Mouse (Mus musculus): ENCODE data around the gene Apobec4. TPM values are rescaled to one million over a fixed set of nuclear protein-coding genes. Genes with fewer than 3 reads are reported as not detected.

Apobec4 gene
- polyA plus RNA-seq, 1 experiment from 2014 or later, result 0.11 TPM

GRCm38 (mm10) chr1:152718200-152718599 is 32.2 kb upstream of the Apobec4 start:
- ATAC-seq (replicated peaks; ENCODE audit: low FRiP score, low TSS enrichment, low read depth) (no peak), DNase-seq (ENCODE audit: low spot score) (no peak)
- Histone ChIP-seq H3K4me3 (ENCODE audit: low read depth, low read length) (no peak overlapping the region), H3K4me2 (ENCODE audit: low read length) (no peak overlapping the region), H3K9ac (ENCODE audit: low read length) (no peak overlapping the region), H3K27me3 (replicated peaks; ENCODE audit: control insufficient read depth, insufficient read depth, low read length) (no peaks in the 10 kb centered on the region), H3K36me3 (ENCODE audit: control insufficient read depth, insufficient read depth, low read length) (no peaks in the 10 kb centered on the region), H3K9me3 (ENCODE audit: control insufficient read depth, low read length) (no peaks in the 10 kb centered on the region), H3K4me1 (replicated peaks; ENCODE audit: control insufficient read depth, insufficient read depth, low read length) (peaks cover 3% of the 10 kb centered on the region; the same call in 1 of the 2 replicates), H3K27ac (ENCODE audit: low read depth) (no peak overlapping the region)
- WGBS, result 60% methylated on average over 6 of the region's 6 CpGs

- no peaks in the 10 kb centered on the region for H3K9me3 ChIP-seq (ENCODE audit: control insufficient read depth, low read length)
- H3K9ac ChIP-seq (ENCODE audit: low read length), result no peak overlapping the region
- H3K4me1 ChIP-seq (replicated peaks; ENCODE audit: control insufficient read depth, insufficient read depth, low read length), result peaks cover 3% of the 10 kb centered on the region; the same call in 1 of the 2 replicates
- DNase-seq (ENCODE audit: low spot score), result no peak
- no peaks in the 10 kb centered on the region for H3K27me3 ChIP-seq (replicated peaks; ENCODE audit: control insufficient read depth, insufficient read depth, low read length)
- H3K4me3 ChIP-seq (ENCODE audit: low read depth, low read length), result no peak overlapping the region
- no peak overlapping the region for H3K4me2 ChIP-seq (ENCODE audit: low read length)
- 72% methylated on average over 4 of the region's 4 CpGs for WGBS
- no peak for ATAC-seq (replicated peaks; ENCODE audit: low FRiP score, low TSS enrichment, low read depth)
- no peak overlapping the region for H3K27ac ChIP-seq (ENCODE audit: low read depth)
- no peaks in the 10 kb centered on the region for H3K36me3 ChIP-seq (ENCODE audit: control insufficient read depth, insufficient read depth, low read length)
These were observed 29.4 kb upstream of the Apobec4 start for GRCm38 (mm10) chr1:152720969-152721368.

DNA sequence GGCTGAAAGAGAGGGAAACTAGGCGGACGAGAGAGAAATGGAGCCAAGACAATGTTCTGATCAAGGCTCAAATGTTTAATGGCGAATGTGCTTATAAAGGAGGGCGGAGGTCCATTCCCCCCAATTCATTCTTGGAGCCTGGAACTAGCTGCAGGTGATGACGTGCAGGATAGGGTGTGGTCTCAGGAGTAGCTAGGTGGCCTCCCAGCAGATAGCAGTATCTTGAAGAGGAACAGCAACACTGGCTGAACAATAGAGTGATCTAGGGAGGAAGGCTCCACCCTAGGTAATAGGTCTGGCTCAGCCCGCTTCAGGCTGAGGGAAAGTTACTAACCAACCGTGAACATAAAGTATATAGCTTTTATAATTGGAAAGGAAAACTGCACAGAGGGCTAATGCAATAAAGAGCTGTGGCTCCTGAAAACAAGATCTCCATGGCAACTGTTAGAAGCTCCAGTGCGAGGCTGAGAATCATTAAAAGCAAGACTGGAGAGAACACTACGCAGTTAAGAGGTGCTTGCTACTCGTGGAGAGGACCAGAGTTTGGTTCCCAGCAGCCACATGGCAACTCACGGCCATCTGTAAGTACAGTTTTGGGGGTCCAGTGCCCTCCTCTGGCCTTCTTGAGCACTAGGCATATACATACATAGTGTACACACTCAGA is 28.7 kb upstream of the Apobec4 start:
- H3K4me2 ChIP-seq (ENCODE audit: low read length), result no peak overlapping the region

DNA sequence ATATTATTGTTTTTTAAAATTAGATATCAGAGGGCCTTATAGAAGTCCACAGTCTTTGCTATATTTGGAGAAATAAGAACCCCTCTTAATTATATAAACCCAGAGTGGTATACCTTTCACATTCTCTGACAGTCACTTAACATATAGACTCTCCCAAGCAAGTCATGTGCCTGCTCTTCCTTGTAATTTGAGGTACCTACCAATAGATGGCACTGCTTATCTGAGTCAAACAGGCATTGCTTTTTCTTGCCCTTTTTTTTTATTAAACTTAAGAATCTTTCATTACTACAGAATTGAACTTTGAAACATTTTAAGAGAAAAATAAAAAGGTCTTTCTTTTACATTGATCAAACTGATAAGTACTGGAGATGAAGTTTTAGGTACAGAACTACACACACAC is 26.1 kb upstream of the Apobec4 start:
- Histone ChIP-seq H3K4me1 (replicated peaks; ENCODE audit: control insufficient read depth, insufficient read depth, low read length) (no peaks in the 10 kb centered on the region), H3K4me3 (ENCODE audit: low read depth, low read length) (no peak overlapping the region), H3K27me3 (replicated peaks; ENCODE audit: control insufficient read depth, insufficient read depth, low read length) (no peaks in the 10 kb centered on the region), H3K9me3 (ENCODE audit: control insufficient read depth, low read length) (no peaks in the 10 kb centered on the region), H3K4me2 (ENCODE audit: low read length) (no peak overlapping the region), H3K36me3 (ENCODE audit: control insufficient read depth, insufficient read depth, low read length) (no peaks in the 10 kb centered on the region), H3K27ac (ENCODE audit: low read depth) (no peak overlapping the region), H3K9ac (ENCODE audit: low read length) (no peak overlapping the region)
- DNase-seq (ENCODE audit: low spot score) (no peak), ATAC-seq (replicated peaks; ENCODE audit: low FRiP score, low TSS enrichment, low read depth) (no peak)

More for the DNA sequence above, 28.7 kb upstream of the Apobec4 start:
- no peaks in the 10 kb centered on the region for H3K36me3 ChIP-seq (ENCODE audit: control insufficient read depth, insufficient read depth, low read length)
- no peak overlapping the region for H3K9ac ChIP-seq (ENCODE audit: low read length)
- DNase-seq (ENCODE audit: low spot score), result no peak
- ATAC-seq (replicated peaks; ENCODE audit: low FRiP score, low TSS enrichment, low read depth), result no peak
- H3K4me1 ChIP-seq (replicated peaks; ENCODE audit: control insufficient read depth, insufficient read depth, low read length), result peaks cover 3% of the 10 kb centered on the region; the same call in 1 of the 2 replicates
- no peaks in the 10 kb centered on the region for H3K9me3 ChIP-seq (ENCODE audit: control insufficient read depth, low read length)
- no peak overlapping the region for H3K27ac ChIP-seq (ENCODE audit: low read depth)
- H3K27me3 ChIP-seq (replicated peaks; ENCODE audit: control insufficient read depth, insufficient read depth, low read length), result no peaks in the 10 kb centered on the region
- 87% methylated on average over 11 of the region's 11 CpGs for WGBS
- H3K4me3 ChIP-seq (ENCODE audit: low read depth, low read length), result no peak overlapping the region

DNA sequence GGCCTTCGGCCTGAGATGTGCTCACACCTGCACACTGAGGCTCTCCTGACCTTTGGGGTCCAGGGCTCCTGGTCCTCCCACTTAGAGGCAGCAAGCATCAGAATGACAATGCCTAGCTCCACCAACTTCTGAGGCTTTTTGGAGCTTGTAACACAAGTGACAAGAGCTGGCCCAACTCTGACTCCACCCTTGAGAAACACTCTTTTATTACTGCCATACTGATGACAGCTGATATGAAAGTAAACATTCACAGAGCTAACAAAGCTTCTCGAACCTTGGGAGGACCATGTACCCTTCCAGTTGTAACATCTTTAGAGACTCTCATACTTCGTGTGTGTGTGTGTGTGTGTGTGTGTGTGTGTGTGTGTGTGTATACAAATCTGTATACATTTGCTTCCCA is 24.3 kb upstream of the Apobec4 start:
- Histone ChIP-seq H3K36me3 (ENCODE audit: control insufficient read depth, insufficient read depth, low read length) (no peaks in the 10 kb centered on the region), H3K4me2 (ENCODE audit: low read length) (no peak overlapping the region), H3K27me3 (replicated peaks; ENCODE audit: control insufficient read depth, insufficient read depth, low read length) (no peaks in the 10 kb centered on the region), H3K9ac (ENCODE audit: low read length) (no peak overlapping the region), H3K4me1 (replicated peaks; ENCODE audit: control insufficient read depth, insufficient read depth, low read length) (no peaks in the 10 kb centered on the region), H3K9me3 (ENCODE audit: control insufficient read depth, low read length) (no peaks in the 10 kb centered on the region), H3K4me3 (ENCODE audit: low read depth, low read length) (no peak overlapping the region), H3K27ac (ENCODE audit: low read depth) (no peak overlapping the region)
- DNase-seq (ENCODE audit: low spot score), result no peak
- WGBS, result 63% methylated on average over 3 of the region's 3 CpGs
- ATAC-seq (replicated peaks; ENCODE audit: low FRiP score, low TSS enrichment, low read depth), result no peak; the same call in 1 of the 2 replicates

- 40% methylated on average over 4 of the region's 5 CpGs for WGBS
- peak; percentile 47; the same call in 1 of the 2 replicates for ATAC-seq (replicated peaks; ENCODE audit: low FRiP score, low TSS enrichment, low read depth)
- DNase-seq (ENCODE audit: low spot score), result no peak
- Histone ChIP-seq H3K27me3 (replicated peaks; ENCODE audit: control insufficient read depth, insufficient read depth, low read length) (no peaks in the 10 kb centered on the region), H3K4me1 (replicated peaks; ENCODE audit: control insufficient read depth, insufficient read depth, low read length) (no peaks in the 10 kb centered on the region; the same call in 1 of the 2 replicates), H3K36me3 (ENCODE audit: control insufficient read depth, insufficient read depth, low read length) (no peaks in the 10 kb centered on the region), H3K4me3 (ENCODE audit: low read depth, low read length) (no peak overlapping the region), H3K9ac (ENCODE audit: low read length) (no peak overlapping the region), H3K4me2 (ENCODE audit: low read length) (no peak overlapping the region), H3K9me3 (ENCODE audit: control insufficient read depth, low read length) (no peaks in the 10 kb centered on the region), H3K27ac (ENCODE audit: low read depth) (no peak overlapping the region)
These were observed 22.6 kb upstream of the Apobec4 start for GRCm38 (mm10) chr1:152727604-152728236.

GRCm38 (mm10) chr1:152738793-152739192 is 11.6 kb upstream of the Apobec4 start:
- DNase-seq (ENCODE audit: low spot score), result no peak
- H3K27me3 ChIP-seq (replicated peaks; ENCODE audit: control insufficient read depth, insufficient read depth, low read length), result no peaks in the 10 kb centered on the region
- no peak overlapping the region for H3K27ac ChIP-seq (ENCODE audit: low read depth)
- H3K9me3 ChIP-seq (ENCODE audit: control insufficient read depth, low read length), result no peaks in the 10 kb centered on the region
- H3K4me1 ChIP-seq (replicated peaks; ENCODE audit: control insufficient read depth, insufficient read depth, low read length), result no peaks in the 10 kb centered on the region
- ATAC-seq (replicated peaks; ENCODE audit: low FRiP score, low TSS enrichment, low read depth), result no peak
- no peak overlapping the region for H3K9ac ChIP-seq (ENCODE audit: low read length)
- H3K4me3 ChIP-seq (ENCODE audit: low read depth, low read length), result no peak overlapping the region
- WGBS, result 75% methylated on average over 9 of the region's 9 CpGs
- no peaks in the 10 kb centered on the region for H3K36me3 ChIP-seq (ENCODE audit: control insufficient read depth, insufficient read depth, low read length)
- no peak overlapping the region for H3K4me2 ChIP-seq (ENCODE audit: low read length)

GRCm38 (mm10) chr1:152739374-152739773 is 11.0 kb upstream of the Apobec4 start:
- ATAC-seq (replicated peaks; ENCODE audit: low FRiP score, low TSS enrichment, low read depth), result no peak
- H3K36me3 ChIP-seq (ENCODE audit: control insufficient read depth, insufficient read depth, low read length), result no peaks in the 10 kb centered on the region
- H3K27ac ChIP-seq (ENCODE audit: low read depth), result no peak overlapping the region
- H3K4me2 ChIP-seq (ENCODE audit: low read length), result no peak overlapping the region
- H3K4me3 ChIP-seq (ENCODE audit: low read depth, low read length), result no peak overlapping the region
- WGBS, result 89% methylated on average over 11 of the region's 11 CpGs
- no peaks in the 10 kb centered on the region for H3K9me3 ChIP-seq (ENCODE audit: control insufficient read depth, low read length)
- H3K4me1 ChIP-seq (replicated peaks; ENCODE audit: control insufficient read depth, insufficient read depth, low read length), result no peaks in the 10 kb centered on the region
- no peak for DNase-seq (ENCODE audit: low spot score)
- no peaks in the 10 kb centered on the region for H3K27me3 ChIP-seq (replicated peaks; ENCODE audit: control insufficient read depth, insufficient read depth, low read length)
- H3K9ac ChIP-seq (ENCODE audit: low read length), result no peak overlapping the region

Data from intestine, embryonic 14.5 days (tissue).